Mouse (Mus musculus): ENCODE measurements at regions not wholly inside any gene's neighbourhood (a gene's known extent, or its start where the extent isn't known, plus 50 kb on each side); places are given as distances from the start of the nearest gene placed in this dataset.

- TF ChIP-seq CTCF (IDR thresholded peaks at IDR 0.05; ENCODE audit: low read depth) (no peak), EP300 (IDR thresholded peaks at IDR 0.05; ENCODE audit: low read depth) (no peak)
Measured at GRCm38 (mm10) chr1:30590721-30591120, 283.0 kb downstream of the Phf3 start.
